In the genomic region with DNA sequence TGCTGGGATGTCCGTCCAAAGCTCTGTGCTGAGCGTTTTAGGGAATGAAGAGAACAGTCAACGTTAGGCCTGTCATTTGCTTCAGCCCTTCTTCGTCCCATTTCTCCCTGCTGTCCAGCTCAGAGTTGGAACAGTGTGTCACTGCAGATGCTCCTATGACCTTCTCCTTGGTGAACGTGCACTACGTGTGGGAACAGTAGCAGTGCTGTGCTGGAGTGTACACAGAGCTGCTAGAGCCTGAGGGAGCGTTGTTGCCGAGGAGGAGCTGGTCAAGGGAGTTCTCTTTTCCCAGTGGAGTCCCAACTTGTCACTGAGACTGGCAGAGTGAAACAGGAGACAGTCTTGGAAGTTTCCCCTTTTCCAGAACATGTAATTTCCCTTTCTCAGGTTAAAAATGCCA, we compare ENCODE assay signal across 10 mouse cellular contexts. TPM values are rescaled to one million over a fixed set of nuclear protein-coding genes. Genes with fewer than 3 reads are reported as not detected.
DNase-seq lines count a peak whose midpoint lies in the region; ATAC-seq lines count a peak whose summit lies in the region.
"Had no signal": no experiment of that assay in that cellular context is flagged by ENCODE, and none has a peak within 500 bp of the region (broad histone marks: within the 10 kb centered on the region; RNA-seq: fewer than 3 reads in every experiment).

No protein-coding gene starts in this region.

- no peak overlapping the region for H3K4me2 ChIP-seq in forebrain, embryonic 16.5 days (ENCODE audit: low read length)
- no peak overlapping the region for H3K4me2 ChIP-seq in limb, embryonic 15.5 days
- H3K4me2 ChIP-seq in embryonic facial prominence, embryonic 14.5 days (ENCODE audit: low read depth, low read length), result no peak overlapping the region
- no peak overlapping the region for H3K4me2 ChIP-seq in midbrain, embryonic 14.5 days (ENCODE audit: low read length)

- no peaks in the 10 kb centered on the region for H3K27me3 ChIP-seq in forebrain, embryonic 10.5 days (ENCODE audit: poor library complexity, severe bottlenecking)
- no peaks in the 10 kb centered on the region for H3K27me3 ChIP-seq in forebrain, embryonic 16.5 days (replicated peaks; ENCODE audit: control insufficient read depth, insufficient read depth, low read length)
- H3K27me3 ChIP-seq in limb, embryonic 15.5 days, result no peaks in the 10 kb centered on the region
- no peaks in the 10 kb centered on the region for H3K27me3 ChIP-seq in limb, embryonic 10.5 days (ENCODE audit: low read depth, poor library complexity, severe bottlenecking)
- H3K27me3 ChIP-seq in embryonic facial prominence, embryonic 14.5 days (replicated peaks; ENCODE audit: control insufficient read depth, insufficient read depth, low read length), result no peaks in the 10 kb centered on the region
- H3K27me3 ChIP-seq in midbrain, embryonic 14.5 days (ENCODE audit: control insufficient read depth, insufficient read depth, low read length), result no peaks in the 10 kb centered on the region

- 77% methylated on average over 8 of the region's 8 CpGs for WGBS in forebrain, embryonic 10.5 days
- 66% methylated on average over 8 of the region's 8 CpGs for WGBS in forebrain, embryonic 16.5 days
- WGBS in limb, embryonic 15.5 days, result 65% methylated on average over 8 of the region's 8 CpGs
- 77% methylated on average over 8 of the region's 8 CpGs for WGBS in limb, embryonic 10.5 days
- 39% methylated on average over 8 of the region's 8 CpGs for WGBS in embryonic facial prominence, embryonic 14.5 days
- WGBS in midbrain, embryonic 14.5 days, result 71% methylated on average over 8 of the region's 8 CpGs

- H3K4me3 ChIP-seq in forebrain, embryonic 10.5 days, result no peak overlapping the region
- no peak overlapping the region for H3K4me3 ChIP-seq in forebrain, embryonic 16.5 days (replicated peaks; ENCODE audit: low read length)
- H3K4me3 ChIP-seq in limb, embryonic 15.5 days, result no peak overlapping the region
- H3K4me3 ChIP-seq in limb, embryonic 10.5 days, result no peak overlapping the region
- H3K4me3 ChIP-seq in embryonic facial prominence, embryonic 14.5 days (ENCODE audit: low read depth, low read length), result no peak overlapping the region
- H3K4me3 ChIP-seq in midbrain, embryonic 14.5 days (replicated peaks; ENCODE audit: low read depth, low read length), result no peak overlapping the region

- H3K9me3 ChIP-seq in forebrain, embryonic 10.5 days, result no peaks in the 10 kb centered on the region
- H3K9me3 ChIP-seq in forebrain, embryonic 16.5 days (ENCODE audit: control insufficient read depth, low read length), result no peaks in the 10 kb centered on the region
- H3K9me3 ChIP-seq in limb, embryonic 15.5 days, result no peaks in the 10 kb centered on the region
- H3K9me3 ChIP-seq in limb, embryonic 10.5 days (replicated peaks), result no peaks in the 10 kb centered on the region
- no peaks in the 10 kb centered on the region for H3K9me3 ChIP-seq in embryonic facial prominence, embryonic 14.5 days (ENCODE audit: control insufficient read depth, low read length)
- no peaks in the 10 kb centered on the region for H3K9me3 ChIP-seq in midbrain, embryonic 14.5 days (ENCODE audit: control insufficient read depth, low read length)

- DNase-seq in forebrain, embryonic 10.5 days (ENCODE audit: extremely low spot score, low spot score), result no peak
- DNase-seq in limb, embryonic 10.5 days (ENCODE audit: low spot score), result no peak
- peak; percentile 55 for DNase-seq in embryonic facial prominence, embryonic 14.5 days (ENCODE audit: low spot score)
- DNase-seq in midbrain, embryonic 14.5 days, result no peak
- no peak for DNase-seq in urinary bladder, postnatal 25 days (ENCODE audit: low spot score)
- DNase-seq in gastrocnemius, postnatal 25 days, result no peak
- DNase-seq: gastrocnemius, postnatal 10 days; kidney, adult 9 months had no signal

- no peaks in the 10 kb centered on the region for H3K36me3 ChIP-seq in forebrain, embryonic 10.5 days (replicated peaks)
- H3K36me3 ChIP-seq in forebrain, embryonic 16.5 days (ENCODE audit: control insufficient read depth, insufficient read depth), result no peaks in the 10 kb centered on the region
- no peaks in the 10 kb centered on the region for H3K36me3 ChIP-seq in limb, embryonic 15.5 days
- H3K36me3 ChIP-seq in limb, embryonic 10.5 days, result no peaks in the 10 kb centered on the region
- no peaks in the 10 kb centered on the region for H3K36me3 ChIP-seq in embryonic facial prominence, embryonic 14.5 days (ENCODE audit: control insufficient read depth, insufficient read depth, low read length)
- H3K36me3 ChIP-seq in midbrain, embryonic 14.5 days (ENCODE audit: control insufficient read depth, insufficient read depth, low read length), result no peaks in the 10 kb centered on the region

- H3K27ac ChIP-seq in forebrain, embryonic 10.5 days, result peak overlapping the region; percentile 3; the same call in 1 of the 2 replicates
- H3K27ac ChIP-seq in forebrain, embryonic 16.5 days (ENCODE audit: low read length), result no peak overlapping the region
- 0 out of 2 replicates have a peak overlapping the region, but pooled peaks have one; percentile 30 for H3K27ac ChIP-seq in limb, embryonic 15.5 days
- H3K27ac ChIP-seq in limb, embryonic 10.5 days, result no peak overlapping the region
- H3K27ac ChIP-seq in embryonic facial prominence, embryonic 14.5 days (replicated peaks; ENCODE audit: low read depth, low read length), result peak overlapping the region; percentile 76
- H3K27ac ChIP-seq in midbrain, embryonic 14.5 days (replicated peaks; ENCODE audit: low read depth, low read length), result peak overlapping the region; percentile 57; the same call in 1 of the 2 replicates

- no peak for ATAC-seq in forebrain, embryonic 16.5 days
- no peak for ATAC-seq in limb, embryonic 15.5 days (ENCODE audit: insufficient number of reproducible peaks, low FRiP score, low TSS enrichment, low read depth)
- 0 out of 2 replicates have a peak, but pooled peaks have one; percentile 68 for ATAC-seq in embryonic facial prominence, embryonic 14.5 days (ENCODE audit: low read depth)
- ATAC-seq in midbrain, embryonic 14.5 days (ENCODE audit: low FRiP score, low TSS enrichment), result no peak

- H3K9ac ChIP-seq in forebrain, embryonic 16.5 days (replicated peaks; ENCODE audit: low read depth, low read length), result no peak overlapping the region
- H3K9ac ChIP-seq in limb, embryonic 15.5 days, result no peak overlapping the region
- H3K9ac ChIP-seq in embryonic facial prominence, embryonic 14.5 days (ENCODE audit: low read depth, low read length), result peak overlapping the region; percentile 34; the same call in 1 of the 2 replicates
- 0 out of 2 replicates have a peak overlapping the region, but pooled peaks have one; percentile 20 for H3K9ac ChIP-seq in midbrain, embryonic 14.5 days (replicated peaks; ENCODE audit: low read length)

- H3K4me1 ChIP-seq in forebrain, embryonic 10.5 days, result peaks cover 29% of the 10 kb centered on the region
- peaks cover 11% of the 10 kb centered on the region for H3K4me1 ChIP-seq in forebrain, embryonic 16.5 days (replicated peaks; ENCODE audit: control insufficient read depth, insufficient read depth, low read length)
- peaks cover 8% of the 10 kb centered on the region; the same call in 1 of the 2 replicates for H3K4me1 ChIP-seq in limb, embryonic 15.5 days
- H3K4me1 ChIP-seq in limb, embryonic 10.5 days, result peaks cover 7% of the 10 kb centered on the region; the same call in 1 of the 2 replicates
- H3K4me1 ChIP-seq in embryonic facial prominence, embryonic 14.5 days (ENCODE audit: control insufficient read depth, insufficient read depth, low read length), result peaks cover 18% of the 10 kb centered on the region
- H3K4me1 ChIP-seq in midbrain, embryonic 14.5 days (ENCODE audit: control insufficient read depth, insufficient read depth, low read length), result peaks cover 15% of the 10 kb centered on the region

RNA-seq across cellular contexts. Expression of a gene that starts 43.6 kb away (rescaled TPM):
- 15.2 and 17.4 TPM in 2 replicates for polyA plus RNA-seq in forebrain, embryonic 10.5 days (2016; fragmentation: Nextera tagmentation; extraction: Ambion mirVana)
- 19.2 and 21.1 TPM in 2 replicates for polyA plus RNA-seq in forebrain, embryonic 16.5 days (2015; fragmentation: Nextera tagmentation; extraction: Ambion mirVana)
- polyA plus RNA-seq in limb, embryonic 15.5 days (2015; fragmentation: Nextera tagmentation; extraction: Ambion mirVana), result 9.8 and 11.3 TPM in 2 replicates
- polyA plus RNA-seq in limb, embryonic 10.5 days (2016; fragmentation: Nextera tagmentation; extraction: Ambion mirVana), result 13.6 and 16.4 TPM in 2 replicates
- polyA plus RNA-seq in embryonic facial prominence, embryonic 14.5 days (2014; fragmentation: Nextera tagmentation; extraction: Ambion mirVana), result 14.9 and 15.3 TPM in 2 replicates
- polyA plus RNA-seq in midbrain, embryonic 14.5 days (2014; fragmentation: Nextera tagmentation; extraction: Ambion mirVana), result 30.1 and 31.1 TPM in 2 replicates
- total RNA-seq in gastrocnemius, postnatal 25 days (2021), result 1 to 10 TPM; 7.4 to 7.7 TPM

Comparison
In these comparisons a context has a peak if more than half of its experiments do, and no peak if none do; other contexts are left out.
1. H3K27ac ChIP-seq: peak in forebrain, embryonic 10.5 days (single experiment), limb, embryonic 15.5 days (single experiment), embryonic facial prominence, embryonic 14.5 days (single experiment) and midbrain, embryonic 14.5 days (single experiment); none in forebrain, embryonic 16.5 days (single experiment) and limb, embryonic 10.5 days (single experiment).
2. H3K9ac ChIP-seq: peak in embryonic facial prominence, embryonic 14.5 days (single experiment) and midbrain, embryonic 14.5 days (single experiment); none in forebrain, embryonic 16.5 days (single experiment) and limb, embryonic 15.5 days (single experiment).